ENCODE assay signal across 9 mouse cellular contexts in genomic region chr10:122447275-122447674, GRCm38 (mm10). TPM values are rescaled to one million over a fixed set of nuclear protein-coding genes. Genes with fewer than 3 reads are reported as not detected.
A peak's percentile ranks its signal among the peaks of the same experiment; 100 is the strongest.
DNase-seq lines count a peak whose midpoint lies in the region; ATAC-seq lines count a peak whose summit lies in the region.
"Had no signal": no experiment of that assay in that cellular context is flagged by ENCODE, and none has a peak within 500 bp of the region (broad histone marks: within the 10 kb centered on the region; RNA-seq: fewer than 3 reads in every experiment).

No protein-coding gene starts in this region.

- peaks cover 13% of the 10 kb centered on the region; the same call in 1 of the 2 replicates for H3K4me1 ChIP-seq in lung, embryonic 16.5 days (replicated peaks; ENCODE audit: control insufficient read depth, insufficient read depth, low read length)
- H3K4me1 ChIP-seq: stomach, embryonic 15.5 days had no signal

- DNase-seq in A20 (ENCODE audit: low read depth, low spot score) (peak; percentile 69), NIH3T3 (ENCODE audit: low read depth) (peak; percentile 66)
- DNase-seq in cerebellum, postnatal 36 days: peak; percentile 46 to 48
- DNase-seq in gastrocnemius, postnatal 36 days: peak; percentile 28 to 53
- peak; percentile 76 for DNase-seq in layer of hippocampus, adult 11-12 months (ENCODE audit: low spot score)
- DNase-seq in right cerebral cortex, adult 18-20 months: peak; percentile 58
- peak; percentile 77 for DNase-seq in urinary bladder, postnatal 25 days (ENCODE audit: low spot score)

- peaks cover 26% of the 10 kb centered on the region for H3K27me3 ChIP-seq in lung, embryonic 16.5 days (ENCODE audit: control insufficient read depth, insufficient read depth, low read depth, low read length)

- no peak overlapping the region for H3K4me2 ChIP-seq in lung, embryonic 16.5 days (ENCODE audit: low read depth, low read length)

- H3K36me3 ChIP-seq in lung, embryonic 16.5 days (ENCODE audit: control insufficient read depth, insufficient read depth, low read length): no peaks in the 10 kb centered on the region
- H3K36me3 ChIP-seq: stomach, embryonic 15.5 days had no signal

- H3K9me3 ChIP-seq in lung, embryonic 16.5 days (ENCODE audit: control insufficient read depth, low read length): no peaks in the 10 kb centered on the region
- H3K9me3 ChIP-seq: stomach, embryonic 15.5 days had no signal

- intact Hi-C loops in gastrocnemius, postnatal 36 days (cut with DNase I): loop anchor here (5.0 to 10.0 kb wide), 3 partner anchors 80 to 345 kb away; no protein-coding TSS in a partner anchor

- H3K9ac ChIP-seq in lung, embryonic 16.5 days (ENCODE audit: low read length): no peak overlapping the region
- H3K9ac ChIP-seq: stomach, embryonic 15.5 days had no signal

- ATAC-seq in lung, embryonic 16.5 days (ENCODE audit: low read depth): peak; percentile 62

- no peak overlapping the region for H3K4me3 ChIP-seq in lung, embryonic 16.5 days (ENCODE audit: low read length)

- H3K27ac ChIP-seq in lung, embryonic 16.5 days (ENCODE audit: low read length): no peak overlapping the region

- WGBS in lung, embryonic 16.5 days: 18% methylated on average over 10 of the region's 10 CpGs

RNA-seq across cellular contexts. Expression of gene Avpr1a, which starts 1.0 kb away (rescaled TPM):
- total RNA-seq in gastrocnemius, postnatal 36 days (2021): under 1 TPM; 0.39 to 0.69 TPM
- 0.83 and 1.5 TPM in 2 replicates for polyA plus RNA-seq in lung, embryonic 16.5 days (2015; fragmentation: Nextera tagmentation; extraction: Ambion mirVana)
